Mouse (Mus musculus) CD4-positive helper T cell, adult 2 months (primary cell): Measurements from ENCODE around the gene Vstm2a.

ENCODE experiments used
- DNase-seq: peaks from one replicate; pipeline ENCODE4 v3.0.0-alpha.2; 2012; ENCODE audit warnings: low read depth, missing footprints, low spot score

Vstm2a gene

GRCm38 (mm10) chr11:16257473-16257921 lies at the start of gene Vstm2a:
TSS of gene Vstm2a (plus strand) at chr11:16257724.
- DNase-seq, result no peak

GRCm38 (mm10) chr11:16257011-16257410 lies 513 bp upstream of the Vstm2a start:
- DNase-seq, result no peak

- no peak for DNase-seq
These were observed 776 bp downstream of the Vstm2a start for GRCm38 (mm10) chr11:16258300-16258699.

- no peak for DNase-seq
These were observed 2.4 kb downstream of the Vstm2a start for GRCm38 (mm10) chr11:16259876-16260275.

GRCm38 (mm10) chr11:16260764-16261578 lies 3.4 kb downstream of the Vstm2a start:
- DNase-seq, result no peak

GRCm38 (mm10) chr11:16268396-16268795 lies 10.9 kb downstream of the Vstm2a start:
- no peak for DNase-seq

DNA sequence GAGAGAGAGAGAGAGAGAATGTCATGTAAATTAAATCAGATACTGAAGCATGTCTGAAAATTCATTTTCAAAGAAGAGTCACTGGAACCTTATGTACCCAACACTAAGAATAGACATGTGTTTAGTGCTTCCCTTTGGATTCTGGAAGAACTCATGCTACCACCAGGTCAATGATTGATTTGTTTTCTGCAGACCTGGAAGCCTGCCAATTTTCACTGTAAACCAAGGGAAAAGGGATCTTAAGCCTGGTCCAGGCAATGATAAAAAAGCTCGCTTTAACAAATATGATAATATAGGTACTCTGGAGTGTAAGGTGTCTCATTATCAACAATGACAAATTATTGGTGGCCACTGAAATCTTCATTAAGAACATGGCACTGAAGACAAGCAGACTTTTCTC lies 32.9 kb downstream of the Vstm2a start:
- DNase-seq, result no peak

DNA sequence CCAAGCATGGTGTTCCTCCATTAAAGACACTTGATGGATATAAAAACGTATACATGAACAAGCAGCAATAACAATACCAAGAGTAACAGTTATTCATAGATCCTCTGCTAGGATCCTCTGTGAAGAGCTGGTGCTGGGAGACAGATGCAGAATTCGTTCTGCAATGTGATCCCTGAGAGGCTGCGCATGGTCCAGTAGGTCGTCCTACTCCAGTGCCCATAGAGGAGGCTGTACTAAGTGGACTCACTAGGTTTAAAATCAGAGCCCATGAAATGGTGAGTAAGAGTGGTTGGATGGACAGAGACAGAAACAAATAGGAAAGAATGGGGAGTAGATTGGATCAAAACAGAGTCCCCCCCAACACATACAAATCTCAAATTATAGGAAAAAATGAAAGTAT lies 35.4 kb downstream of the Vstm2a start:
- DNase-seq, result no peak

- no peak for DNase-seq
These were observed 39.0 kb downstream of the Vstm2a start for GRCm38 (mm10) chr11:16296521-16296920.

DNA sequence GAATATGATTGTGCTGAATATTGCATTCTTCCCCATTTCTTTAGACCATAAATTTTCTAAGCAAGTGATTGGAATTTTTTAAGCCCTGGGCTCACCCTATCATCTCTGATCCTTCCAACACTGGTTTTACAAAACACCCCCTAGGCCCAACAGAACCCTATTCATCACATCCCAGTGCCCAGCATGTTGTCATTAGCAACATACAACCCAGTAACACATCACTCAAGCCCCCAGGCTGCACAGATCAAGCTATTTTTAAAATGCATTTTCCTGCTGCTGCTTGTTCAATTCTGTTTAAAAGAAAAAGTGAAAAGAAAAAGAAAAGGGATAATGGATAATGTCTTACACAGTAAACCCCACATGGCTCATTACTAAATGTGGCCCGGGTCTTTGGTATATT lies 42.0 kb downstream of the Vstm2a start:
- no peak for DNase-seq

GRCm38 (mm10) chr11:16299960-16300359 lies 42.4 kb downstream of the Vstm2a start:
- no peak for DNase-seq

DNA sequence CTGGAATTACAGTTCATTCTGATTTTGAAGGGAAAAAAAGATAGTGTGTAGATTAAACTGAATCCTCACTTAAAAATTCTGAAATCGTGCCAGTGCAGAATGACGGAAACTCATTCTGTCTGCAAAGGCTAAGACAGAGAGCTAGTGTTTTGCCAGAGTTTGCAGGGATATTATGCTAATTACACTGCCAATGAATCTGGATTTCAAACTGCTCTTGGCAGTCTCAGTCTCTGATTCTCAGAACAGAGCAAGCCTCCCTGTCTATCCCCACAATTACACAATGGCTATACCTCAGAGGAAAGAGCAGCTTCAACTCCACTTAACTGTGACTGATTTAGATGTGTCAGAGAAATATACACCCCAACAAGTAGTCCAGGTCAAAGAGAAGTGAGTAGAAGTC lies 43.2 kb downstream of the Vstm2a start:
- no peak for DNase-seq

- DNase-seq, result no peak
These were observed 57.6 kb downstream of the Vstm2a start for GRCm38 (mm10) chr11:16315097-16315496.

- no peak for DNase-seq
These were observed 87.7 kb downstream of the Vstm2a start for GRCm38 (mm10) chr11:16345179-16345578.

DNA sequence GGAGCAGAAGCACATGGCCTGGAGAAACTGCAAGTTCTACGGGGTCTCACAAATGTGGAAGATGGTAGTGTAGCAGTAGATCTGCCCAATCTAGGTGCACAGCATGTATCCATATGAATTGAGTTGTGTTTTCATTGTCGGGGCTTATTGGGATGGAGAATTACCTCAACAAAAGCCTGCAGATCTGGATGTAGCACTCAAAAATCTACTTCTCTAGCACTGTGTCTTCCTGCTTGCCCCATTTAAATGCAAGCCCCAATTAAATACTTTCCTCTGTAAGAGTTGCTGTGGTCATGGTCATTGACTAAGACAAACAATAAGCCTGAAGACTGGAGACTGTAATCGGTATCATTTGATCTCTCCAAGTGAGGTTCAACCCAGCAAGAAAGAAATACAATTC lies 88.2 kb downstream of the Vstm2a start:
- DNase-seq, result no peak

- no peak for DNase-seq
These were observed 94.4 kb downstream of the Vstm2a start for GRCm38 (mm10) chr11:16351915-16352314.

DNA sequence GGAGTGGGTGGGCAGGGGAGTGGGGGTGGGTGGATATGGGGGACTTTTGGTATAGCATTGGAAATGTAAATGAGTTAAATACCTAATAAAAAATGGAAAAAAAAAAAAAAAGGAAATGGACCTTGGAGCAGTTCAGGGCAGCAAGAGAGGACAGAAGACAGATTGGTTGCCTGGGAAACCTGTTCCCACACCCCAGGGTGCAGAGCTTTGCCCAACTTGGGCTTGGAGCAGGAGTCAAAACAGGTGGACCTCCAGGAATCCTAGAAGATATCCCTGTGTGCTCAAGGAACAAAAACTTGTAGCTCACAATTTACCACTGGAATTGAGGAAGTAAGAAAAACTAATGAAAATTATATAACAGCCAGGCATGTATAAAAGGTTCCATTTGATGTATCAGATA lies 96.8 kb downstream of the Vstm2a start:
- DNase-seq, result no peak

DNA sequence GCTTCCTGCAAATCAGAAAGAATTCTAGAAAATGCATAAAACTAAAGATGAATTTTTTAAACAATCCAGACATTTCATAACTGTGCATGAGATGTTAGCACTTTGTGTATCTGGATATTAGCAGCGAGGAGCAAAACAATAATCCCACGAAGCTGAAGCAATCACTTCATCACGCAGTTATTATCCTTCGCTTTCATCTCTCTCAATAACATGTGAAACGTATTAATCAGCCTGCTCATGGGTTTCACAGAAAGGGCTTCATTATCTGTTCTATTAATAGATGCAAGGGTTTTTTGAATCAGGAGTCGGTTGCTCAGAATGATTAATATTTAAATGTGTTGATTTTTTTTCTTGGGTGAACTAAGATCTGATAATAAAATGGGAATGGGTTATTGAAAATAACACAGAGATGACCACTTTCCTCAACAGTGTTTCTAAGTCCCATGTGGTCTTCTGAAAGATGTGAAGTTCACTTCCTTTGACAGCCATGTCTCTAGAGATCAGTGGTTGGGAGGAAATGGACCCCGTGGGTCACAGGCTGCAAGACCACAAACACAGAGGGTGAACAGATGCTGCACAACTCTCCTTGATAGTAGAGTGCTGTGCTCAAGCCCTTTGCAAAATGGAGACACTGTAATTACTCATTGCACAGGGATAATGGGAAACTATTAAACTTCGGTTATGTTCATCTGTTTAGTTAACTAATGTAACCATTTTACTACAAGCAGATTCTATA lies 109.5 kb downstream of the Vstm2a start:
- no peak for DNase-seq

DNA sequence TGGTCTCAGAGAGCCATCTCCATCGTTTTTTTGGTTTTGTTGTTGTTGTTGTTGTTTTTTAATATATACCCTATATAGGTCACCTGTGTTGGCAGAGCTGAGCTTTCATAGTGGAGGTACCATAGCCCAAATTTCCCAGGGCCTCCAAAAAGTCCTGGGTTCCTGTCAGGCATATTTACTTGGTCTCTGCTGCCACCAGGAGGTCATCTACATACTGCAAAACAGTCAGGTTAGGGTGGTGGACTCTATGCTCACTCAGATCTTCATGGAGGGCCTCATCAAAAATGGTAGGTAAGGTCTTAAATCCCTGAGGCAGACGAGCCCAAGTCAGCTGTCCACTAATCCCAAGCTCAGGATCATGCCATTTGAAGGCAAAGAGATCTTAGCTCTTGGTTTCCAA lies 146.1 kb downstream of the Vstm2a start:
- no peak for DNase-seq

GRCm38 (mm10) chr11:16411736-16412135 lies 154.2 kb downstream of the Vstm2a start:
- DNase-seq, result no peak

DNA sequence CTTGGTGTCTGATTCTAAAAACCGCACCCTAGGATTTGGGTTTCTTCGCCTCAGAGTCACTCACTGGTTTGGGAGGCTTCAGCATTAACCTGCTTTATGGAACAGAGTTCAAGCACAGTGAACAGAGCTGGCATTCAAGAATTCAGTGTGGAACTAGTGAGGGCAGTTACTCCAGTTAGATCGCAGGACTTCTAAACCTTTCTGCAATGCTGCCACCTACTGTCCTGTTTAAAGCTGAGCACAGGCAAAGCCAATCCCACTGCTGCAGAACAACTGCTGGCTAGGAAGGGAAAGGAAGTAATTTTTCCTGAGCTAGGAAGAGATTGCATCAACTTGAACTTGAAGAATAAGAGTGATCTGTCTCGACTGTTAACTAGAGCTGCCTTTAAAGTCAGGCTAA lies 155.1 kb downstream of the Vstm2a start:
- DNase-seq, result no peak

DNA sequence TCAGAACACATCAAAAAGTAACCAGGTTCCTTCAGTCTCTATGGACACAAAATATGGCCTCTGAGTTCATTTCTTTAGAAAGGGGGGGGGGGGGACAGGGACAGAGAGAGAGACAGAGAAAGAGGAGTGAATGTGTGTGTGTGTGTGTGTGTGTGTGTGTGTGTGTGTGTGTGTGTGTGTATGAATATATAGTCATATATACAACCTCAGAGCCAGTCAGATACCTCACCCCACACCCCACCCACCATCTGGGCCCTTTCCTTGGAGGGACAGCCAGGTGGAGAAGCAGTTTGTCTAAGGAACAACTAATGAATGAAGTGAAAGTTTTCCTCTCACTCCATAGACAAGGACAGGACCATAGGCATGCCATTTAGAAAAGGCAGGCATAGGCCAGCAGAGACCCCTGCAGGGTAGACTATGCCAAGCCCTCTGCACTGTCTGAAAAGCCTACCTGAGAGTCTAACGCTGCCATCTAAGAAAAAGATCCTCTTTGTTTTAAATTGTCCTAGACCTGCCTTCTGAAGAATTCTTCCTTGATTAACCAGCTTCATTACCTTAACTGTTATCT lies 155.6 kb downstream of the Vstm2a start:
- DNase-seq, result no peak
